Mouse (Mus musculus): ENCODE results near the gene Agtr1a. TPM values are rescaled to one million over a fixed set of nuclear protein-coding genes. Genes with fewer than 3 reads are reported as not detected.

The Agtr1a gene
- polyA plus RNA-seq (2017; shearing (Covaris generic)), result under 1 TPM in 1 of 2 experiments, not detected in 1; 0.07 TPM

GRCm38 (mm10) chr13:30336148-30336801, at the start of gene Agtr1a:
Gene Agtr1a (plus strand): TSS chr13:30336441.

Other genes starting within 250 kb of the Agtr1a start
- 10 to 100 TPM; 12.3 to 44.8 TPM for gene Mboat1, start 200.0 kb upstream of the Agtr1a start, polyA plus RNA-seq (2017; shearing (Covaris generic))
- 100 to 1,000 TPM; 116 to 132 TPM for gene Uqcrfs1, start 208.9 kb downstream of the Agtr1a start, polyA plus RNA-seq (2017; shearing (Covaris generic))